Mouse (Mus musculus) myocyte (in vitro differentiated cells): ENCODE results near the gene Hes2. TPM values are rescaled to one million over a fixed set of nuclear protein-coding genes. Genes with fewer than 3 reads are reported as not detected.
A peak's percentile ranks its signal among the peaks of the same experiment; 100 is the strongest.

Experiments
- H3K27me3 ChIP-seq: one replicate; pipeline ENCODE4 v1.6.1; 2011; ENCODE audit not compliant: control insufficient read depth, insufficient read depth, insufficient read length
- H3K36me3 ChIP-seq: one replicate; pipeline ENCODE4 v1.6.1; 2011; ENCODE audit not compliant: control insufficient read depth, insufficient read depth
- H3K4me2 ChIP-seq: one replicate; pipeline ENCODE4 v1.6.1; 2011; ENCODE audit warnings: low read depth, control low read depth
- H3K4me3 ChIP-seq: one replicate; pipeline ENCODE4 v1.5.1; 2011; ENCODE audit warnings: mild to moderate bottlenecking, control low read depth, moderate library complexity
- H3K79me2 ChIP-seq: one replicate; pipeline ENCODE4 v1.6.1; 2011; ENCODE audit not compliant: control insufficient read depth, insufficient read depth
- H3ac ChIP-seq: one replicate; pipeline ENCODE4 v1.6.1; 2011; ENCODE audit not compliant: control insufficient read depth, insufficient read length
- CEBPB ChIP-seq: IDR thresholded peaks from 2 replicates; pipeline ENCODE4 v1.6.1; 2011; ENCODE audit warnings: mild to moderate bottlenecking, moderate library complexity; ENCODE audit not compliant: poor library complexity, insufficient read depth, severe bottlenecking
- E2F4 ChIP-seq: IDR thresholded peaks from one replicate; pipeline ENCODE4 v1.6.1; 2011; ENCODE audit warnings: mild to moderate bottlenecking, control low read depth, moderate library complexity; ENCODE audit not compliant: insufficient read depth
- MAX ChIP-seq: IDR thresholded peaks from one replicate; pipeline ENCODE4 v1.6.1; 2011; ENCODE audit warnings: low read depth, mild to moderate bottlenecking, control low read depth
- MYOD1 ChIP-seq, 3 experiments: IDR thresholded peaks; one replicate each; pipeline ENCODE4 v1.6.1; 2011; ENCODE audit warnings: control low read depth in 2 of 3, low read depth in 2 of 3, mild to moderate bottlenecking in 2 of 3, moderate library complexity in 1 of 3; ENCODE audit not compliant: insufficient read length in 2 of 3, control insufficient read depth in 1 of 3
- MYOG ChIP-seq, 3 experiments: IDR thresholded peaks; one replicate each; pipeline ENCODE4 v1.6.1; 2011; ENCODE audit warnings: control low read depth in 2 of 3, low read depth in 2 of 3, mild to moderate bottlenecking in 2 of 3; ENCODE audit not compliant: insufficient read length in 2 of 3, control insufficient read depth in 1 of 3, insufficient read depth in 1 of 3
- POLR2A ChIP-seq: IDR thresholded peaks from one replicate; pipeline ENCODE4 v1.6.1; 2011; ENCODE audit warnings: low read depth, mild to moderate bottlenecking, control low read depth, moderate library complexity; ENCODE audit not compliant: insufficient read length
- POLR2AphosphoS2 ChIP-seq: IDR thresholded peaks from one replicate; pipeline ENCODE4 v1.6.1; 2011; ENCODE audit warnings: low read depth, control low read depth; ENCODE audit not compliant: insufficient read length
- REST ChIP-seq: IDR thresholded peaks from one replicate; pipeline ENCODE4 v1.6.1; 2011; ENCODE audit warnings: mild to moderate bottlenecking, control low read depth, moderate library complexity; ENCODE audit not compliant: insufficient read depth, insufficient read length
- SRF ChIP-seq: IDR thresholded peaks from one replicate; pipeline ENCODE4 v1.6.1; 2011; ENCODE audit warnings: low read depth; ENCODE audit not compliant: control insufficient read depth, insufficient read length
- TCF12 ChIP-seq: IDR thresholded peaks from one replicate; pipeline ENCODE4 v1.6.1; 2011; ENCODE audit warnings: mild to moderate bottlenecking, control low read depth; ENCODE audit not compliant: poor library complexity, insufficient read depth, severe bottlenecking
- TCF3 ChIP-seq: IDR thresholded peaks from one replicate; pipeline ENCODE4 v1.6.1; 2011; ENCODE audit warnings: low read depth, control low read depth; ENCODE audit not compliant: insufficient read length
- USF1 ChIP-seq: IDR thresholded peaks from one replicate; pipeline ENCODE4 v1.6.1; 2011; ENCODE audit warnings: low read depth, mild to moderate bottlenecking, control low read depth, moderate library complexity
- polyA plus RNA-seq: library from polyadenylated mRNA; unstranded; fragments of >200 nt; fragmentation: generic; extraction: Trizol; gene quantifications from one replicate; pipeline ENCODE4 v1.2.1, GENCODE M21; 2012; ENCODE audit warnings: missing spikeins

The Hes2 gene
- polyA plus RNA-seq, 1 experiment: not detected

DNA sequence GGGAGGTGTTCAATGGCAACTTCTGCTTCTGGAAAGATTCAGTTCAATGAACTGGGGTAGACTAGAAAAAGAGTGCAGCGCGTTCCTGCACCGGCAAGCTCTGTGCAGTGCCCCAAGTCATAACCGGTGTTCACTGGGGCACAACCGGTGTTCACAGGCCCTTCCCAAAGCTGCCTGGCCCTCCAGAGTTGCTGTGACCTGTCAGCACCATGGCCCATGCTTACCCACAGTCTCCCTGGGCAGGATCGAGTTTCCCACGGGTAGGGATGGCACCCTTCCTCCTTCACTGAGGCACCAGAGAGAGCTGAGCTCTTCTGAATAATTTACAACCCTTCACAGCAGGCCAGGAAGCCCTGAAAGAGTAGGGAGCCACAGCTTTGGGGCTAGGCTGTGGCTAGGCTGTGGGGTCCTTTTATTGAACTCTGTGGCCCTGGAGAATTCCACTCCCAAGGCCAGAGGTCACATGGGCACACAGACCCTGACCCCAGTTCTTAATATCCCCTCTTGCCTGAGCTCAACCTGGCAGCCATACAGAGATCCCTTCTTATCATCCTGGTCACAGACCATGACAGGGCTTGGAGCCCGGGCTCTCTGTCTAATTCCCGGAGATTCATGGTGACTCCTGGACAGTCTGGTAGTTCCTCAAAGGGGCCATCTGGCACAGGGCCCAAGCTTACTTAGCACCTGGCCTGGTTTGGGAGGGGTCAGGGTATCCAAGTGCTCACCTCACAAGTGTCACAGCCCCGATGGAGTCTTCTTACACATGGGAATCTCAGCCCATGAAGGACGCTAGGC lies 12.4 kb upstream of the Hes2 start:
- no peak for TF ChIP-seq CEBPB
- TF ChIP-seq E2F4: no peak
- no peak for TF ChIP-seq MAX
- no peak for TF ChIP-seq POLR2AphosphoS2
- no peak for TF ChIP-seq SRF
- TF ChIP-seq MYOD1 (IDR thresholded peaks at IDR 0.05; ENCODE audit: control insufficient read depth in 1 of 3, insufficient read length in 2 of 3, low read depth in 2 of 3): no peak
- no peak for TF ChIP-seq USF1
- no peak for TF ChIP-seq POLR2A
- H3ac ChIP-seq: no peak overlapping the region
- H3K4me2 ChIP-seq: no peak overlapping the region
- H3K4me3 ChIP-seq: no peak overlapping the region
- H3K36me3 ChIP-seq: no peaks in the 10 kb centered on the region
- peaks cover 54% of the 10 kb centered on the region for H3K27me3 ChIP-seq
- no peaks in the 10 kb centered on the region for H3K79me2 ChIP-seq

DNA sequence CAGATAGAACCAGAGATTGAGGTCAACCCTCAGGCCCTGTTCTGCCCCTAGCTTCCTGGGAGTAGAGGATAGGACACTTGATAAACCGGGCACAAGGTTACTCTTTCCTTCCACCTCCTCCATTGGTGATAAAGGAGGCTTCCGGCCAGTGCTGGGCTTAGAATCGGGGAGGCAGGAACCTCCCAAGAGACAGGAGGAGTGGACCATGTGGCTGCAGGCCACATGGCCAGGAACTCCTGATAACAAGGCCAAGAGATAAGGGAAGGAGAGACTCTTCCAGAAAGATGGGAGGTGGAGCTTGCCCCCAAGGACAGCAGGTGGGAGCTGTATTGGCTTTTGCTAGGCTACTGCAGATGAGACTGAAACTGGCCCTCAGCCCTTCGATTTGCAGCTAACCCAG lies 8.1 kb upstream of the Hes2 start:
- Histone ChIP-seq H3K36me3 (no peaks in the 10 kb centered on the region), H3K27me3 (peaks cover 61% of the 10 kb centered on the region), H3K4me2 (no peak overlapping the region), H3K4me3 (no peak overlapping the region), H3ac (no peak overlapping the region), H3K79me2 (no peaks in the 10 kb centered on the region)
- TF ChIP-seq CEBPB: no peak
- TF ChIP-seq MAX: no peak
- no peak for TF ChIP-seq TCF12
- TF ChIP-seq TCF3: no peak
- no peak for TF ChIP-seq POLR2A
- no peak for TF ChIP-seq USF1
- TF ChIP-seq REST: no peak
- no peak for TF ChIP-seq POLR2AphosphoS2
- no peak for TF ChIP-seq SRF
- no peak for TF ChIP-seq MYOG (IDR thresholded peaks at IDR 0.05; ENCODE audit: control insufficient read depth in 1 of 3, insufficient read depth in 1 of 3, insufficient read length in 2 of 3, low read depth in 2 of 3)
- no peak for TF ChIP-seq E2F4

- H3ac ChIP-seq: no peak overlapping the region
- H3K4me2 ChIP-seq: no peak overlapping the region
- no peaks in the 10 kb centered on the region for H3K79me2 ChIP-seq
- H3K4me3 ChIP-seq: no peak overlapping the region
- H3K36me3 ChIP-seq: no peaks in the 10 kb centered on the region
- no peak for TF ChIP-seq POLR2A
- TF ChIP-seq POLR2AphosphoS2: no peak
- TF ChIP-seq REST: no peak
- no peak for TF ChIP-seq MYOG (IDR thresholded peaks at IDR 0.05; ENCODE audit: control insufficient read depth in 1 of 3, insufficient read depth in 1 of 3, insufficient read length in 2 of 3, low read depth in 2 of 3)
- TF ChIP-seq TCF3: no peak
- TF ChIP-seq MAX: no peak
- no peak for TF ChIP-seq USF1
- no peak for TF ChIP-seq TCF12
- TF ChIP-seq MYOD1 (IDR thresholded peaks at IDR 0.05; ENCODE audit: control insufficient read depth in 1 of 3, insufficient read length in 2 of 3, low read depth in 2 of 3): no peak
- peaks cover 61% of the 10 kb centered on the region for H3K27me3 ChIP-seq
These were observed 7.2 kb upstream of the Hes2 start for GRCm38 (mm10) chr4:152151451-152151965.

DNA sequence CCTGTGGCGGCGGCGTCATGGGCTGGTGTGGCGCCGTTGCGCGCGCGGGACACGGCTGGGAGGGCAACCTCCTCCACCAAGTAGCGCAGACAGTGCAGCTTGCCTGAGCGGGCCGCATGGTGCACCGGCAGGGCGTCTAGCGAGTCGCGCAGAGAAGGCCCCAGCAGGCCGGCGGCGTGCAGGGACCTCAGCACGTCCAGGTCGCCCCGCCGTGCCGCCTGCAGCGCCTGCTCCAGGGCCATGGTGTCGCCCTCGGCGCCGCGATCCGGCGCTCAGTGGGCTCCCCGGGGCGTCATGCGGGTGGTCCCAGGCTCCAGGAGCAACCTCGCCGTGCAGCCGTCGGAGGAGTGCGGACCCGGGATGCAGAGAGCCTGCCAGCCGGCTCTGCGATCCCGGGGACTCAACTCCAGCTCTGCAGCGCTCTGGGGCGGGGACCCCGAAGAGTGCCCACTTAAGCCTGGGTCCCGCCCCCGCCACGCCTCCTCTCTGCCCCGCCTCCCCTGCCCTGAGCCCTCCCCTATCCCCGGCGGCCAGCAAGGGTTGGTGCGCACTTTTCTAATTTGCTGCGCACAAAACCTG lies 6.6 kb upstream of the Hes2 start, which contains the start of gene Espn:
Espn (minus strand) TSS at position 406 of the 579 bp plus-strand sequence.
- no peak for TF ChIP-seq POLR2AphosphoS2
- TF ChIP-seq MYOG (IDR thresholded peaks at IDR 0.05; ENCODE audit: control insufficient read depth in 1 of 3, insufficient read depth in 1 of 3, insufficient read length in 2 of 3, low read depth in 2 of 3): peak in 1 of 3 experiments; percentile 2
- Histone ChIP-seq H3K4me2 (no peak within 1 kb of the TSS), H3ac (no peak within 1 kb of the TSS), H3K4me3 (no peak within 1 kb of the TSS), H3K79me2 (no peaks in the 10 kb centered on the region), H3K36me3 (no peaks in the 10 kb centered on the region), H3K27me3 (peaks cover 55% of the 10 kb centered on the region)

DNA sequence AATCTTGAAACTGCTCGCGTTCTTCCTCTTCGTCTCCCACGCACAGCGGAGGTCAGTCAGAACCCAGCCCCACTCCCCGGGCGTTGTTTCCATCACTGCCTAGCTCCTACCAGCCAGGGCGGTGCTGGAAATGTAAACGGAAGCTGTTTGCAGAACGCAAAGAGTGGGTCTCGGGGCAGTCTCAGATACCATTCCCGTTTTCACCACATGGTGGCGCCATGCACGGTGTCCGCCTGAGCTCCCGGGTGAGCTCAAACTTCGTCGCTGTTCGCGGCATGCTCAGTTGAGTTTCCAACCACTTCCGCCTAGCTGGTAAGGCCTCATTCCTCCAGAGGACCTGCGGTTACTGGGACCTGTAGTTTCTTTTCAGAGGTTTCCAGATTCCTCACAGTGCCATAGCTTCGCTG lies 4.9 kb upstream of the Hes2 start:
- Histone ChIP-seq H3ac (no peak overlapping the region), H3K27me3 (peaks cover 54% of the 10 kb centered on the region), H3K79me2 (no peaks in the 10 kb centered on the region), H3K4me2 (peak overlapping the region; percentile 40), H3K4me3 (no peak overlapping the region), H3K36me3 (no peaks in the 10 kb centered on the region)
- TF ChIP-seq MAX (no peak), POLR2A (no peak), E2F4 (no peak), CEBPB (no peak), MYOD1 (IDR thresholded peaks at IDR 0.05; ENCODE audit: control insufficient read depth in 1 of 3, insufficient read length in 2 of 3, low read depth in 2 of 3) (no peak), MYOG (IDR thresholded peaks at IDR 0.05; ENCODE audit: control insufficient read depth in 1 of 3, insufficient read depth in 1 of 3, insufficient read length in 2 of 3, low read depth in 2 of 3) (no peak), USF1 (no peak), SRF (no peak), TCF3 (no peak), REST (no peak), TCF12 (no peak), POLR2AphosphoS2 (no peak)
